Mouse (Mus musculus): ENCODE measurements around the gene Faap100. TPM values are rescaled to one million over a fixed set of nuclear protein-coding genes. Genes with fewer than 3 reads are reported as not detected.
"Not testable (repeated sequence)": the region's sequence is repeated elsewhere in the genome, so short reads cannot be mapped to it uniquely, and the experiment has no call there.

Faap100 gene
- 35.8 and 39.8 TPM in 2 replicates for polyA plus RNA-seq (2015; fragmentation: Nextera tagmentation; extraction: Ambion mirVana)

DNA sequence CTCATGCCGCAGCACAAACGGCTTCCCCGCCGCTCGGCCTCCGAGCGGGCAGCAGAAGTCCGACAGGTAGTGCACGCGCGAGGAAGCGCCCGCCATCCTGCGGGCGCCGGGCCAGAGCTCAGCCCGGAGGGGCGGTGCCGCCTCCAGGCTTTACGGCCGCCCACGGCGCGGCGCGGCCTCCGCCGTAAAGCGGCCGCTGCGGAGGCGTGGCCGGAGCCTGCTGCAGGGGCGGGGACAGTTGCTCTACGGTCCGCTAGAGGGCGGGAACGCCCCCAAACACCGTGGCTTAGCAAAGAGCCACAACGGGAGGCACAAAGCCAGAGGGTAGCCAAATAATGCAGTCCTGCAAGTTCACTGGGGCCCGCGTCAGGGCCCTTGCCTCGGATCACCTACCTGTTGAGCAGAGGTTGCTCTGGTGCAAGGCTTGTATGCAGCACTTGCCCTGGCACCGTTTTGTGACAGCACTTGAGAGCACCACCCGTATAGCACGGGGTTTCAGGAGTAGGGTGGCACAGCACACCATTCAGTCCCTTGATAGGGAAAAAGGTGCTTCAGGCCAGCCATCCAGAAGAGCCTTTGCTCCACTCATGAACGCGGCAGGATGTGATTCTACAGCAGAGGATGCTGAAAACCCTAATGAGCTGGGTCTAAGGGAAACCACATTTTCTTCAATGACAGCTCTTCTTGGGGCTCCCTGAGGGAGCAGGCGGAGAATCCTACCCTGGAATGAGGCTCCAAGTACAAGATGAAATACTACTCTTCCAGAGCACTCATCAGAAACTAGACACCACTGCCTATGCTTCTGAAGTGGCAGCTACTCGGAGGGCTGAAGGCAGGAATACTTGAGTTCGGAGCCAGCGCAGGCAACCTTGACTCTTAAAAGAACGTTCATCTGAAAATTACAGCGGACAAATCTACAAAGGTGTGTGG is at the start of gene Faap100:
Faap100 (minus strand) TSS at position 154 of the 930 bp plus-strand sequence.
- WGBS = 4% methylated on average over 53 of the region's 54 CpGs
- peak within 1 kb of the TSS; percentile 84 for H3K27ac ChIP-seq (replicated peaks)
- H3K9me3 ChIP-seq (replicated peaks) = no peaks in the 10 kb centered on the region
- H3K9ac ChIP-seq = peak within 1 kb of the TSS; percentile 85
- H3K4me1 ChIP-seq = peaks cover 27% of the 10 kb centered on the region
- no peaks in the 10 kb centered on the region for H3K27me3 ChIP-seq
- peak; percentile 88 for ATAC-seq (ENCODE audit: insufficient number of reproducible peaks, low FRiP score, low TSS enrichment, low read depth)
- H3K4me3 ChIP-seq (replicated peaks) = peak within 1 kb of the TSS; percentile 85
- peak within 1 kb of the TSS; percentile 94 for H3K4me2 ChIP-seq (replicated peaks)
- H3K36me3 ChIP-seq = peaks cover 69% of the 10 kb centered on the region

DNA sequence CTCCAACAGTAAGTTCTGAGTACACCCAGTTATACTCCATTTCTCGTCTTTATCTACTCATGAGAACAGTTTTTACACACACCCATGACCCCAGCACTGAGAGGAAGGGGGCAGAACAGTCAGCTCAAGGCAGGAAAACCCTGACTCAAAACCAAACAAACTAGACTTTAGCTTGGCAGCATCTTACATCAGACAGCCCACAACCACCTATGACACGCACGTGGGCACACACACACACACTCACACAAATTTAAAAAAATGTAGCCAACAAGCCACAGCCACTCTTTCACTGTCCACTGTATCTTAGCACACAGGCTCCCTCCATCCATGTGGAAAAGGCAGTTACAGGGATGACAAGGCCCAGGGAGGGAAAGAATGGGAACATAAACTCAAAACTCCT is 48.2 kb upstream of the Faap100 start:
- WGBS = 87% methylated on average over 3 of the region's 3 CpGs
- Histone ChIP-seq H3K27me3 (no peaks in the 10 kb centered on the region), H3K4me1 (no peaks in the 10 kb centered on the region), H3K4me2 (replicated peaks) (no peak overlapping the region), H3K9me3 (replicated peaks) (no peaks in the 10 kb centered on the region), H3K36me3 (peaks cover 79% of the 10 kb centered on the region), H3K9ac (no peak overlapping the region), H3K27ac (replicated peaks) (no peak overlapping the region), H3K4me3 (replicated peaks) (no peak overlapping the region)
- ATAC-seq (ENCODE audit: insufficient number of reproducible peaks, low FRiP score, low TSS enrichment, low read depth) = no peak

DNA sequence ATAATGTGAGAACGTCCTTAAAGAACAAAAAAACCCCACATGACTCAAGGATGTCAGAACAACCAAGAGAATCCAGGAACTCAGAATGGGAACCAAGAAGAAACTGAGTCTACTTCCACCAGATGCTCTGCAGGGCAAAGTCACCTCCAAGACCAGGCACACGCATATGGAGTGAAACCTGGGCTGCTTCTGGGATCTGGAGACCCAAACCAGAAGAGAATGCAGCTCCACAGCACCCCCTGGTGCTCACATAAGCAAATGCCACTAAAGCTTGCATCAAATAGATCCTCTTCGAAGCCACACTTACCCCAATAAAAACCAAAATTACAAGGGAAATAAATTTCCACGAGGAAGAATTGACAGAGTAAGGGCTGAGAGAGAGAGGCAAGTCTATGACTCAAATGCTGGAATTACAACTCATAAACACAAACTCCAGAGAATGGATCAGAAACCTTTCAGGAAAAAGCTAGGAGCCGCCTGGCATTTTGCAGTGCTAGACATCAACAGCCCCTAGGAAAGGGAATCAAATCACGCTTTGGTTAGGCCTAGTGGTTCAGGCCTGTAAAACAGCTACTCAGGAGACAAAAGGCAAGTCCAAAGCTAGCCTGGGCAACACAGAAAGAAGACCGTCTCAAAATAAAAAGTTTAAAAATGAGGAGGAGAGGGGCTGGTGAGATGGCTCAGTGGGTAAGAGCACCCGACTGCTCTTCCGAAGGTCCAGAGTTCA is 45.2 kb upstream of the Faap100 start:
- no peaks in the 10 kb centered on the region for H3K4me1 ChIP-seq
- no peaks in the 10 kb centered on the region for H3K27me3 ChIP-seq
- H3K4me3 ChIP-seq (replicated peaks) = no peak overlapping the region
- H3K27ac ChIP-seq (replicated peaks) = no peak overlapping the region
- H3K36me3 ChIP-seq = peaks cover 78% of the 10 kb centered on the region
- no peak overlapping the region for H3K9ac ChIP-seq
- 64% methylated on average over 9 of the region's 9 CpGs for WGBS
- ATAC-seq (ENCODE audit: insufficient number of reproducible peaks, low FRiP score, low TSS enrichment, low read depth) = no peak
- no peak overlapping the region for H3K4me2 ChIP-seq (replicated peaks)
- no peaks in the 10 kb centered on the region for H3K9me3 ChIP-seq (replicated peaks)

DNA sequence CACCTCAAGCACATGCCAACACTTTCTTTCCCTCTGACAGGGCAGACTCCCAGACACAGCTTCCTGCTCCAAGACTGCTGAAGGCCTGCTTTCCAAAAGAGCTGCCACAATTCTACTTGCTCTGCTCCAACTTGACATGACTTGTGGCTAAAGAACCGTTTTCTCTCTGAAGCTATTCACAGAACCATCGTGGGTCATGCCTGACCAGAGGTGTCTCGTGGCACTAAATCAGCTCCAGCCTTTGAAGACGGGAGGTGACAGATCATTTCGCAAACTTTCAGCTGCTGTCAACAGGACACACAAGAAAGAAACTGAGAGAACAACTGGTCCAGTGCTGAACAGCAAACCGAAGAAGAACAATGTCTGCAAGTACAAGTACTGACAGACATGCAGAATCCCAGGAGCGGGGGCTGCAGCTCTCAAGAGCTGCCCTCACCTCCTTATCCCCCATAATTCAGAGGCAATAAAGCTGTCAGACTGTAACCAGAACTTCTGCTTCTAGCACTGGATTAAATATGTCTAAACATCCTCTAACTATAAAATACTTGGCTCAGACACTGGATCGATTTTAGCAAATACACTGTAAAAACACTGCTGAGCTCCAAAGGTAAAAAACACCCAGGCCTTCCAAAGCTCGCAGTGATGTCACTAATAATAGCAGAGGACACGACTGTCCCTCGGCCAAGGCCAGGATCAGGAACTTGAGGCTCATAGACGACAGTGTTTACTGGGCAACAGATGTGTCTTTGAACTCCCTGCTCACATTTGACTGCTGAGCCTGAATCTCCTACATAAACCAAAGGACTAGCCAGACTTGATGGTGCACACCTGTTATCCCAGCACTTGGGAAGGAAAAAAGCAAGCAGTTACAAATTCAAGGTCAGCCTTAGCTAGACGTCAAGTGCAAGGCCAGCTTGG is 44.3 kb upstream of the Faap100 start:
- Histone ChIP-seq H3K9ac (no peak overlapping the region), H3K4me3 (replicated peaks) (no peak overlapping the region), H3K4me2 (replicated peaks) (no peak overlapping the region), H3K9me3 (replicated peaks) (no peaks in the 10 kb centered on the region), H3K27ac (replicated peaks) (no peak overlapping the region), H3K36me3 (peaks cover 78% of the 10 kb centered on the region), H3K27me3 (no peaks in the 10 kb centered on the region), H3K4me1 (no peaks in the 10 kb centered on the region)
- 85% methylated on average over 13 of the region's 13 CpGs for WGBS
- ATAC-seq (ENCODE audit: insufficient number of reproducible peaks, low FRiP score, low TSS enrichment, low read depth) = no peak

DNA sequence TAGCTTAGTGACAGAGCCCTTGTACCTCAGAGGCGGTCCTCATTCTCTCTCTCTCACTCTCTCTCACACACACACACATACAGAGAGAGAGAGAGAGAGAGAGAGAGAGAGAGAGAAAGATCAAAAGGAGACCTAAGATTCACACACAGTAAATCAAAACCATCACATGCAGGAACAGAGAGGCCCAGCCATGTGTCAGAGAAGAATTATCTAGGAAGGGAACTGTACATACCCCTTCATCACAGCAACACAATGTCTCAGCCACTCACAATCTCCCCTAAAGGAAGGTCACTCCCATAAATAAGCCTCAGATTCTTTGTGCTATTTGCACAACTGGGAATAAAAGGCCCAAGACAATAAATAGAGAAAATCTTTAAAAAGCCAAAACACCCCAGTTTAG is 40.0 kb upstream of the Faap100 start:
- no peaks in the 10 kb centered on the region for H3K9me3 ChIP-seq (replicated peaks)
- no peak overlapping the region for H3K27ac ChIP-seq (replicated peaks)
- ATAC-seq (ENCODE audit: insufficient number of reproducible peaks, low FRiP score, low TSS enrichment, low read depth) = no peak
- no peaks in the 10 kb centered on the region for H3K27me3 ChIP-seq
- no peak overlapping the region for H3K4me3 ChIP-seq (replicated peaks)
- no peak overlapping the region for H3K4me2 ChIP-seq (replicated peaks)
- H3K4me1 ChIP-seq = no peaks in the 10 kb centered on the region
- 89% methylated on average over 1 of the region's 1 CpGs for WGBS
- H3K36me3 ChIP-seq = peaks cover 78% of the 10 kb centered on the region
- H3K9ac ChIP-seq = no peak overlapping the region

DNA sequence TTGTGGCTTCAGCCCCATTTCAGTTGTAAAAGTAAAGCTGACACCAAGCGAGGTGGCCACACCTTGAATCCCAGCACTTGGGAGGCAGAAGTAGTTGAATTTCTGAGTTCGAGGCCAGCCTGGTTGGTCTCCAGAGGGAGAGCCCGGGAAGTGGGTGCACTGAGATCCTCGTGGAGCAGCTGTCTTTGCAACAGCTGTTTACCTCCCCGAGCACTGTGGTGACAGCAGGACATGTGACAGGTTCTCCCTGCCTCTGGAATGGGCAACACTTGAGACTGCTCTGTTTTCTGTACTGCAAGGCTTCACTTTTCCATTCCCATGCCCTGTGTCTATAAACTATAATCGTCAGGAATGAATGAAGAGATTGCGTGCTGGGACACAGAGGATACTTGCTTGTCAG is 39.3 kb upstream of the Faap100 start:
- H3K36me3 ChIP-seq = peaks cover 78% of the 10 kb centered on the region
- no peaks in the 10 kb centered on the region for H3K4me1 ChIP-seq
- no peak overlapping the region for H3K9ac ChIP-seq
- H3K9me3 ChIP-seq (replicated peaks) = no peaks in the 10 kb centered on the region
- H3K4me2 ChIP-seq (replicated peaks) = no peak overlapping the region
- H3K27me3 ChIP-seq = no peaks in the 10 kb centered on the region
- H3K27ac ChIP-seq (replicated peaks) = no peak overlapping the region
- H3K4me3 ChIP-seq (replicated peaks) = no peak overlapping the region
- WGBS = 89% methylated on average over 7 of the region's 7 CpGs
- no peak for ATAC-seq (ENCODE audit: insufficient number of reproducible peaks, low FRiP score, low TSS enrichment, low read depth)

DNA sequence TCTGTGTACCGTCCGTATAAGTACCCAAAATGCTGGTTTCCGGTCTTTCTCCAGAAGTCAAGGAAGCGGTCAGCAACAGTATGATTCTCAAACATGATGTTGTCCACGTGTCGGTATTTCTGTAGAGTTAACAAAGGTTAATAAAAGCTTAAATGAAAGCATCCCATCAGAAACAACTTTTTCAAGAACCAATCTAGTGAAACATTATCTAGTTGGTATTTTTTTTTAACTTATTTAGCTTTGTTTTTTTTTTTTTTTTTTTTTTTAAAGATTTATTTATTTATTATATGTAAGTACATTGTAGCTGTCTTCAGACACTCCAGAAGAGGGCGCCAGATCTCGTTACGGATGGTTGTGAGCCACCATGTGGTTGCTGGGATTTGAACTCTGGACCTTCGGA is 35.1 kb upstream of the Faap100 start:
- H3K9me3 ChIP-seq (replicated peaks); H3K27ac ChIP-seq (replicated peaks); H3K9ac ChIP-seq; H3K4me2 ChIP-seq (replicated peaks); H3K27me3 ChIP-seq; H3K4me1 ChIP-seq; ATAC-seq (ENCODE audit: insufficient number of reproducible peaks, low FRiP score, low TSS enrichment, low read depth); H3K4me3 ChIP-seq (replicated peaks): not testable (repeated sequence)
- whole genome bisulfite sequencing = 95% methylated on average over 7 of the region's 10 CpGs
- peaks cover 85% of the 10 kb centered on the region for H3K36me3 ChIP-seq

DNA sequence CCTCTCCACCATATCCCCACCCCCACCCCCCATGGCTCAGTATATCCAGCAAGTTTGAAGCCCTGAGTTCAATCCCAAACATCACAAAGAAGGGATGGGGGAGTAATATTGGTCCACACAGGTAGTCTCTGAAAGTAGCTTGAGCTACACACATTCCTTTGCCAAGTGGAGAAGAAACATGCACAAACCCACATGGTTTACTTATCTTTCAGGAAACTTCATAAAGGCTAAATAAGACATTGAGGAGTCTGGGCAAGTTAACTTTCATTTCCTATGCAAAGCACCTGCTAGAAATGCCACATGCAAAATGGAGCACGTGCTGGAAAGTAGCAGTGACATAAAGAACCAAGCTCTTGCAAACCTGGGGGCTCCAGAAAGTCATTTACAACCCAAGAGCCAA is 27.9 kb upstream of the Faap100 start:
- no peak overlapping the region for H3K4me3 ChIP-seq (replicated peaks)
- H3K9ac ChIP-seq = no peak overlapping the region
- 84% methylated on average over 1 of the region's 1 CpGs for WGBS
- H3K4me2 ChIP-seq (replicated peaks) = no peak overlapping the region
- H3K36me3 ChIP-seq = peaks cover 94% of the 10 kb centered on the region
- H3K27me3 ChIP-seq = no peaks in the 10 kb centered on the region
- ATAC-seq (ENCODE audit: insufficient number of reproducible peaks, low FRiP score, low TSS enrichment, low read depth) = no peak
- H3K9me3 ChIP-seq (replicated peaks) = no peaks in the 10 kb centered on the region
- no peaks in the 10 kb centered on the region for H3K4me1 ChIP-seq
- no peak overlapping the region for H3K27ac ChIP-seq (replicated peaks)

DNA sequence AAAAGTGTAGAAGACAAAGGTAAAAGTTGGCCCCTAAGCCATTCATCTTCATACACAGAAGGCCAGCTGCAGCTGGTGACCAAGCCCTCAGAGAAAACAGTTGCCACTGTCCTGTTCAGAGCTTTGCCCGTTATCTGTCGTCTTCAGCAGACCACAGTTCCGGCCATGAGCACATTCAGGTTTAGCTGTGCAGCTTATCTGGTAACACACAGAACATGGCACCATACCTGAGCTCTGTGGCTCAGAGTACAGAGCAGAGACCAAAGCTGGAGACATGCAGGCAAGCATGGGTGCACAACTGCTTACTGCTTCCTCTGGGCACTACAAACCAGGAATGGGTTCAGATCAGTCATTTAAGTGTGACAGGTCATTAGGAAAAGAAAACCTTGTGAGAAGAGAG is 27.3 kb upstream of the Faap100 start:
- no peak overlapping the region for H3K4me2 ChIP-seq (replicated peaks)
- H3K4me3 ChIP-seq (replicated peaks) = no peak overlapping the region
- H3K9ac ChIP-seq = no peak overlapping the region
- no peak for ATAC-seq (ENCODE audit: insufficient number of reproducible peaks, low FRiP score, low TSS enrichment, low read depth)
- H3K4me1 ChIP-seq = no peaks in the 10 kb centered on the region
- H3K27me3 ChIP-seq = no peaks in the 10 kb centered on the region
- no peak overlapping the region for H3K27ac ChIP-seq (replicated peaks)
- no peaks in the 10 kb centered on the region for H3K9me3 ChIP-seq (replicated peaks)
- H3K36me3 ChIP-seq = peaks cover 94% of the 10 kb centered on the region
- 93% methylated on average over 3 of the region's 3 CpGs for WGBS

DNA sequence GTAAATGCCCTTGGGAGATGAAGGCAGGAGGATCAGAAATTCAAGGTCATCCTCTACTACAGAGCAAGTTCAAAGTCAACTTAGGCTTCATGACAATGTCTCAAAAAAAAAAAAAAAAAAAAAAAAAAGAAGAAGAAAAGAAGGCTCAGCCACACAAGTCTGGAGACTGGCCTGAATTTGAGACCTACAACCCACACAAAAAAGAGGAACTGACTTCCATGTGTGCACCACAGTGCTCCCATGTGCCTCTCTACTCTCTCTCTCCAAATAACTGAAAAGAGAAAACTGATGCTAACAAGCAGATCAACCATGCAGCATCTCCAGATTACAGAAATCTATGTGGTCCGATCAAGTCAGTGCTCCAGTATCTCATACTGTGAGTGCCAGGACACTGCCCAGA is 26.2 kb upstream of the Faap100 start:
- Histone ChIP-seq H3K36me3 (peaks cover 94% of the 10 kb centered on the region), H3K9me3 (replicated peaks) (no peaks in the 10 kb centered on the region), H3K4me1 (no peaks in the 10 kb centered on the region), H3K4me2 (replicated peaks) (no peak overlapping the region), H3K27me3 (no peaks in the 10 kb centered on the region), H3K9ac (no peak overlapping the region), H3K27ac (replicated peaks) (no peak overlapping the region), H3K4me3 (replicated peaks) (no peak overlapping the region)
- WGBS = 95% methylated on average over 1 of the region's 1 CpGs
- no peak for ATAC-seq (ENCODE audit: insufficient number of reproducible peaks, low FRiP score, low TSS enrichment, low read depth)

DNA sequence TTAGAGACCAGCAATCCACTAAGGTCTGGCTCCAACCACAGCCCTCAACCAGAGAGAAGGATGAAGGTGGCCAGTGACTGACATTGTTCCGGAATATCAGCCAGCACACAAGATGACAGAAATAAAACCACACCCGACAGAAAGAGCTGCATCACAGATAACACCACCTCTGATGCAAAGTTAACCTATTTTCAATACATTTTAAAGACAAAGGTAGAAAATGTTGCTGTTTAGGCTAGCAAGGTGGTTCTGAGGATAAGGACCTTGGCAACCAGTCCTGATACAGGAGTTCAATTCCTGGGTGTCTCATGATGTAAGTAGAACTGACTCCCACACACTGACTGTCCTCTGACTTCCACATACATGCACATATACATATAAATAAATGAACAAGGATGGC is 20.8 kb upstream of the Faap100 start:
- no peak for ATAC-seq (ENCODE audit: insufficient number of reproducible peaks, low FRiP score, low TSS enrichment, low read depth)
- H3K27me3 ChIP-seq = no peaks in the 10 kb centered on the region
- peaks cover 81% of the 10 kb centered on the region for H3K36me3 ChIP-seq
- no peak overlapping the region for H3K4me2 ChIP-seq (replicated peaks)
- H3K9me3 ChIP-seq (replicated peaks) = no peaks in the 10 kb centered on the region
- H3K4me1 ChIP-seq = no peaks in the 10 kb centered on the region
- no peak overlapping the region for H3K27ac ChIP-seq (replicated peaks)
- H3K4me3 ChIP-seq (replicated peaks) = no peak overlapping the region
- 96% methylated on average over 2 of the region's 2 CpGs for WGBS
- H3K9ac ChIP-seq = no peak overlapping the region

All from embryonic facial prominence, embryonic 15.5 days (tissue).